Mouse (Mus musculus): ENCODE data around the gene Trpv2. TPM values are rescaled to one million over a fixed set of nuclear protein-coding genes. Genes with fewer than 3 reads are reported as not detected.

Gene Trpv2
- polyA plus RNA-seq, 1 experiment = 22.0 TPM

GRCm38 (mm10) chr11:62629352-62630224 lies 55.3 kb downstream of the Trpv2 start:
- Histone ChIP-seq H3K4me1 (ENCODE audit: control insufficient read depth, insufficient read depth, low read length) (no peaks in the 10 kb centered on the region), H3K27me3 (ENCODE audit: control insufficient read depth, insufficient read depth, low read length) (no peaks in the 10 kb centered on the region), H3K4me3 (replicated peaks; ENCODE audit: insufficient read depth, low read depth, low read length) (no peak overlapping the region), H3K27ac (ENCODE audit: insufficient read depth, low read length) (no peak overlapping the region)
- TF ChIP-seq POLR2A (IDR thresholded peaks at IDR 0.05; ENCODE audit: borderline replicate concordance, insufficient read depth, low read length) = no peak
- TF ChIP-seq CTCF (IDR thresholded peaks at IDR 0.05; ENCODE audit: borderline replicate concordance, insufficient read depth, low read depth, low read length) = no peak
- 35% methylated on average over 9 of the region's 9 CpGs for WGBS
- DNase-seq = no peak

GRCm38 (mm10) chr11:62630225-62630821 lies 56.0 kb downstream of the Trpv2 start:
- DNase-seq = no peak
- no peak overlapping the region for H3K27ac ChIP-seq (ENCODE audit: insufficient read depth, low read length)
- no peaks in the 10 kb centered on the region for H3K27me3 ChIP-seq (ENCODE audit: control insufficient read depth, insufficient read depth, low read length)
- H3K4me3 ChIP-seq (replicated peaks; ENCODE audit: insufficient read depth, low read depth, low read length) = no peak overlapping the region
- no peak for TF ChIP-seq POLR2A (IDR thresholded peaks at IDR 0.05; ENCODE audit: borderline replicate concordance, insufficient read depth, low read length)
- no peak for TF ChIP-seq CTCF (IDR thresholded peaks at IDR 0.05; ENCODE audit: borderline replicate concordance, insufficient read depth, low read depth, low read length)
- no peaks in the 10 kb centered on the region for H3K4me1 ChIP-seq (ENCODE audit: control insufficient read depth, insufficient read depth, low read length)
- 6% methylated on average over 11 of the region's 11 CpGs for WGBS

GRCm38 (mm10) chr11:62631138-62631537 lies 56.9 kb downstream of the Trpv2 start:
- 64% methylated on average over 4 of the region's 4 CpGs for WGBS
- Histone ChIP-seq H3K27me3 (ENCODE audit: control insufficient read depth, insufficient read depth, low read length) (no peaks in the 10 kb centered on the region), H3K4me3 (replicated peaks; ENCODE audit: insufficient read depth, low read depth, low read length) (no peak overlapping the region), H3K27ac (ENCODE audit: insufficient read depth, low read length) (no peak overlapping the region), H3K4me1 (ENCODE audit: control insufficient read depth, insufficient read depth, low read length) (no peaks in the 10 kb centered on the region)
- TF ChIP-seq CTCF (IDR thresholded peaks at IDR 0.05; ENCODE audit: borderline replicate concordance, insufficient read depth, low read depth, low read length) (no peak), POLR2A (IDR thresholded peaks at IDR 0.05; ENCODE audit: borderline replicate concordance, insufficient read depth, low read length) (no peak)
- DNase-seq = no peak

- no peaks in the 10 kb centered on the region for H3K4me1 ChIP-seq (ENCODE audit: control insufficient read depth, insufficient read depth, low read length)
- H3K27me3 ChIP-seq (ENCODE audit: control insufficient read depth, insufficient read depth, low read length) = no peaks in the 10 kb centered on the region
- TF ChIP-seq CTCF (IDR thresholded peaks at IDR 0.05; ENCODE audit: borderline replicate concordance, insufficient read depth, low read depth, low read length) (no peak), POLR2A (IDR thresholded peaks at IDR 0.05; ENCODE audit: borderline replicate concordance, insufficient read depth, low read length) (no peak)
- no peak for DNase-seq
- H3K4me3 ChIP-seq (replicated peaks; ENCODE audit: insufficient read depth, low read depth, low read length) = no peak overlapping the region
- no peak overlapping the region for H3K27ac ChIP-seq (ENCODE audit: insufficient read depth, low read length)
- 76% methylated on average over 3 of the region's 3 CpGs for WGBS
Measured at GRCm38 (mm10) chr11:62635406-62635805, 61.1 kb downstream of the Trpv2 start.

GRCm38 (mm10) chr11:62636105-62636839 lies 62.0 kb downstream of the Trpv2 start:
- no peak overlapping the region for H3K4me3 ChIP-seq (replicated peaks; ENCODE audit: insufficient read depth, low read depth, low read length)
- H3K4me1 ChIP-seq (ENCODE audit: control insufficient read depth, insufficient read depth, low read length) = no peaks in the 10 kb centered on the region
- TF ChIP-seq POLR2A (IDR thresholded peaks at IDR 0.05; ENCODE audit: borderline replicate concordance, insufficient read depth, low read length) (no peak), CTCF (IDR thresholded peaks at IDR 0.05; ENCODE audit: borderline replicate concordance, insufficient read depth, low read depth, low read length) (no peak)
- no peaks in the 10 kb centered on the region for H3K27me3 ChIP-seq (ENCODE audit: control insufficient read depth, insufficient read depth, low read length)
- DNase-seq = no peak
- no peak overlapping the region for H3K27ac ChIP-seq (ENCODE audit: insufficient read depth, low read length)
- WGBS = 83% methylated on average over 11 of the region's 11 CpGs

- DNase-seq = no peak
- H3K4me1 ChIP-seq (ENCODE audit: control insufficient read depth, insufficient read depth, low read length) = no peaks in the 10 kb centered on the region
- H3K4me3 ChIP-seq (replicated peaks; ENCODE audit: insufficient read depth, low read depth, low read length) = no peak overlapping the region
- TF ChIP-seq CTCF (IDR thresholded peaks at IDR 0.05; ENCODE audit: borderline replicate concordance, insufficient read depth, low read depth, low read length) (no peak), POLR2A (IDR thresholded peaks at IDR 0.05; ENCODE audit: borderline replicate concordance, insufficient read depth, low read length) (no peak)
- no peak overlapping the region for H3K27ac ChIP-seq (ENCODE audit: insufficient read depth, low read length)
- 68% methylated on average over 3 of the region's 3 CpGs for WGBS
- H3K27me3 ChIP-seq (ENCODE audit: control insufficient read depth, insufficient read depth, low read length) = no peaks in the 10 kb centered on the region
Measured at GRCm38 (mm10) chr11:62636840-62637221, 62.5 kb downstream of the Trpv2 start.

- H3K4me3 ChIP-seq (replicated peaks; ENCODE audit: insufficient read depth, low read depth, low read length) = no peak overlapping the region
- no peaks in the 10 kb centered on the region for H3K4me1 ChIP-seq (ENCODE audit: control insufficient read depth, insufficient read depth, low read length)
- WGBS = 75% methylated on average over 5 of the region's 5 CpGs
- no peak for DNase-seq
- TF ChIP-seq CTCF (IDR thresholded peaks at IDR 0.05; ENCODE audit: borderline replicate concordance, insufficient read depth, low read depth, low read length) = no peak
- no peak for TF ChIP-seq POLR2A (IDR thresholded peaks at IDR 0.05; ENCODE audit: borderline replicate concordance, insufficient read depth, low read length)
- no peak overlapping the region for H3K27ac ChIP-seq (ENCODE audit: insufficient read depth, low read length)
- no peaks in the 10 kb centered on the region for H3K27me3 ChIP-seq (ENCODE audit: control insufficient read depth, insufficient read depth, low read length)
Measured at GRCm38 (mm10) chr11:62637401-62637800, 63.1 kb downstream of the Trpv2 start.

Measured in cerebellum, adult 2 months (tissue).